Mouse (Mus musculus) left cerebral cortex, postnatal 36 days (tissue): ENCODE results near the gene Sept8. TPM values are rescaled to one million over a fixed set of nuclear protein-coding genes. Genes with fewer than 3 reads are reported as not detected.
A peak's percentile ranks its signal among the peaks of the same experiment; 100 is the strongest.
"Not testable (repeated sequence)": the region's sequence is repeated elsewhere in the genome, so short reads cannot be mapped to it uniquely, and the experiment has no call there.

ENCODE experiments used
- DNase-seq, 2 experiments: peaks; one replicate each; pipeline ENCODE4 v3.0.0; 2021 to 2022; ENCODE audit warnings: low spot score in 2 of 2, mixed read lengths in 1 of 2
- intact Hi-C: fragments of 180-260 bp; cut with DNase I; formaldehyde crosslinking; loops from one replicate; pipeline ENCODE4 v1.15.1; 2025
- total RNA-seq, 2 experiments: library from RNA; stranded (reverse); gene quantifications; 2 replicates each; pipeline ENCODE4 v1.2.3; 2021

Sept8 gene
- total RNA-seq, 2 experiments from 2014 or later, result 305 to 337 TPM

DNA sequence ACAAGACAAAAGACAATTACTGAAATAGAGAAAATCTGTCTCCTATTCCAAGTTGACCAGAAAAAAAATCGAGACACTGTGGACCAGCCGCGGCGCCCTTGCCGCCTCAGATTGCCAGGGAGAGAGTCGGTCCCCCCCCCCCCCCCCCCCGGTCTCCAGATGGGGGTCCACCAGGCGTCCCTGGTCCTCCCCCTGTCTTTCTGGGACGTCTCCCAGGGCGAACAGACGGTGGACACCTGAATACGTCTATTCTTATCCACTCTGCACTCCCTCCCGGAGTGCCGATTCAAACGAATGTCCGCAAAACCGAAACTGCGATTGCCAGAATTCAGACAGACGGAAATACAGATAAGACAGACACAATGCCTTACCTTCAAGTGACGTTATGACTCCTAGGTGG, 37.5 kb downstream of the Sept8 start:
- intact Hi-C loops, DNase-seq: not testable (repeated sequence)

DNA sequence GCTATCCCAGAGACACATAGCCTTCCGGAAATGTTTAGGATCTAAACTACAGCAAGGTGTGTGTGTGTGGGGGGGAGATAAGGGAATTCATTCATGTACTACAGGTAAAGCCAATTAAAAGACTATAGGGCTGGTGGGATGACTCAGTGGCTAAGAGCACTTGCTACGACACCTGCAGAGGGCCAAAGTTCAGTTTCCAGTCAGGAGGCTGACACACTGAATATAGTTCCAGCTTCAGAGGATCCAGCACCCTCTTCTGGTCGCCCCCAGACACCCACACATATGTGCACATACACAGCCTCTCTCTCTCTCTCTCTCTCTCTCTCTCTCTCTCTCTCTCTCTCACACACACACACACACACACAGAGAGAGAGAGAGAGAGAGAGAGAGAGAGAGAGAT, 38.9 kb downstream of the Sept8 start:
- DNase-seq, intact Hi-C loops: not testable (repeated sequence)

DNA sequence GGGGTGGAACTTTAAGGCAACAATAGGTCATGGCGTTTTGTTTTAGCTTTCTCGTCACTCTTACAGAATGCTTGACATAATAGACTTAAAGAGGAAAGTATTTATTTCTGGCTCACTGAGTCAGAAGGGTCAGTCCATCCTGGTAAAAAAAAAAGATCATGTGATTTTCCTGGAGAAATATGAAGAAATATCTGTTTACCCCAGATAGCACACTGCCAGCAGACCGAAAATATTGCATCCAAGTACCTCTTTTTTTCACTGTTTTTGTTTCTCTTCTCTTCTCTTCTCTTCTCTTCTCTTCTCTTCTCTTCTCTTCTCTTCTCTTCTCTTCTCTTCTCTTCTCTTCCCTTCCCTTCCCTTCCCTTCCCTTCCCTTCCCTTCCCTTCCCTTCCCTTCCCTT, 40.9 kb downstream of the Sept8 start:
- intact Hi-C loops, DNase-seq: not testable (repeated sequence)

DNA sequence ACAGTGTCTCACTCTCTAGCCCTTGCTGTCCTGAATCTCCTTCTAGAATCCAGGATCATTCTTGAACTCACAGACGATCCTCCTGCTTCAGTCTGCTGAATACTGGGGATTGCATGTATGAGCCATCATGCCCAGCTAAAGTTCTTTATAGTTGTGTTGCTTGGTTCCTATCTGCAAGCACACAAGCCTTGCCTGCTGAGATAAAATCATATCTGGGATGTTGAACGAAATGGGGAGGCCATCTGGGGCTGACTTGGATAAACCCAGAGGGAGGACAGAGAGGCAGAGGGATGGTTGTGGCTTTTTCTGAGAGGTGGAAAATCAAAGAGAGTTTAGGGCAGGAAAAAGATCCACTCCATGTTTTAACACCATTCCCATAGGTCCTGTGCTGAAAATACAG, 42.9 kb downstream of the Sept8 start:
- intact Hi-C loops, result no loop called here
- no peak for DNase-seq

DNA sequence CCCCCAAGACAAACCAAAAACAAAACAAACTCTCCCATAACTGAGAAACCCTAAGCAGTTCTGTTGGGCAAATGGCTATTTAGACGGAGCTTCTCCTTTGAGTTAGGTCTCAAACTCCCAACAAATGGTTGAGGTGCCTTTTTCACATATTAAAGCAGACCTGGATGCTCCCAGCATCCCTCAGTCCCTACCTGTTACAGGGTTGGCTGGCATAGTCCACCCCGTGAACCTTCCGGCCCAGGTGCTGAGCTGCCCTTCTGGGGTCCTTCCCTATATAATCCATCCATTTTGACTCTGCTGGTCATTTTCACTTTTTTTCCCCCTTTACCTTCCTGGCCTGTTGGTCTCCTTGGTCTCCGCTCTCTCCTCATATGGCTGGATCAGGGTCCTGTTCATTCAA, 47.6 kb downstream of the Sept8 start:
- intact Hi-C loops, result loop anchor here (5.0 kb wide), 1 partner anchor 94 kb away; the partner anchor contains the start of gene Gm9837

DNA sequence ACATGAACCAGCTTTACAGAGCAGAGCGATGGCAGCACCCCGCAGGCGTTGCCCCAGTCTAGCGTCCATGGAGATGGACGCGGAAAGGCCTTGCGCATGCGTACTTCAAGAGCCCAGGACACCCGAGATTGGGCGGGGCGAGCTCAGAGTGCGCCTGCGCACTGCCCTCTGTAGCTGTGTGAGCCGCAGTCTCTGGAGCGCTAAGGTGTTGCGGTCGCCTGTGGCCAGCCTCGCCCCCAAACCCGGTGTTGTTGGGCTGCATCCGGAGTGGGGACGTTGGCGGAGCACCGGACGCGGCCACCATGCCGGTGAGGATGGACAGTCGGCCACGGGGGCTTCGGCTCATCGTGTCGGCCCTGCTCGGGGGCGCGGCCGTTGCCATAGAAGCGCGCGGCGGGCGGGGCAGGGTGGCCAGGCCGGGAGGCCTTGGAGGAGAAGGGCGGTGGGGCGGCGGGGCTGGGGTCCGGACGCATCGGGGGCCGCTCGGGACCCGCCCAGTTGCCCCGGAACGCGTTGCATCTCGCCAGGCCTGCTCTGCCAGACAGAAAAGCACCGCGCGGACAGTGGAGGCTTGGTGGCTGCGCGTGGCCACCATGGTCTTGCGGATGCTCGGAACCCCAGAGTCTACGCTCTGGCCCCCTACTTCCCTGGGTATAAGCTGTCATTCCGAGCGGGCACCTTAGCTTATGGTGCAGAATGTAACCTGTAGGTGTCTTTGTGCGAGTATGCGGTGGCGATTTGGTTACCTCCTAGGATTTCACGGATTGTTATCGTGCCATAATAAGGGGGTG, 48.4 kb downstream of the Sept8 start, which contains the start of gene Kif3a:
Gene Kif3a, plus strand, starts transcription at position 156 of the 791 bp plus-strand sequence.
- intact Hi-C loops, result loop anchor here (5.0 kb wide), 1 partner anchor 95 kb away; the partner anchor contains the start of gene Gm9837
- peak; percentile 94 to 96 for DNase-seq

More for the DNA sequence above, 47.6 kb downstream of the Sept8 start:
- no peak for DNase-seq

DNA sequence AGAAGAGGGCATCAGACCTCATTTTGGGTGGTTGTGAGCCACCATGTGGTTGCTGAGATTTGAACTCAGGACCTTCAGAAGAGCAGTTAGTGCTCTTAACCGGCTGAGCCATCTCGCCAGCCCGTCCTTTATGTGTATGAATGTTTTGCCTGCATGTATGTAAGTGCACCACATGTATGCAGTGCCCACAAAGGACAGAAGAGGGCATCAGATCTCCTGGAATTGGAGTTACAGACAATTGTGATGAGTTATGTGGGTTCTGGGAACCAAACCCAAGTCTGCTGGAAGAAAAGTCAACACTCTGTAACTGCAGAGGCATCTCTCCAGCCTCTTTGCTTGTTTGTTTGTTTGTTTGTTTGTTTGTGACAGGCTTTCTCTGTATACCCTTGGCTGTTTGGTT, 61.5 kb downstream of the Sept8 start:
- intact Hi-C loops, result loop anchor here (5.0 kb wide), 1 partner anchor 103 kb away; no protein-coding TSS in a partner anchor

DNA sequence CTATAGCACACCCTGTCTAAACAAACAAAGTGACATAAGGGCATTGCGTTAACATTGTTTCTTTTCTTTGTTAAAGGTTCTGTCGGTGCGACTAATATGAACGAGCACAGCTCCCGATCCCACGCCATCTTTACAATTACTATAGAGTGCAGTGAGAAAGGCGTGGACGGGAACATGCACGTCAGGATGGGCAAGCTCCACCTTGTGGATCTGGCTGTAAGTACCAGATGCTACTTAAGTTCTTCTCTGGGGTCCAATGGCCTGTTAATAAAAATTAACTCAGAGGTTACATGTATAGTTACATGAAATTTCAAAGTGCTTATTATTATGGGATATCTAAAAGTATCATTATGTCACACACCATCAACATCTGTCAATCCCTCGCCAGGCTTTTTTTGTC, 64.1 kb downstream of the Sept8 start:
- DNase-seq, result no peak
- intact Hi-C loops, result loop anchor here (5.0 kb wide), 1 partner anchor 106 kb away; no protein-coding TSS in a partner anchor

More for the DNA sequence above, 61.5 kb downstream of the Sept8 start:
- DNase-seq, result no peak

DNA sequence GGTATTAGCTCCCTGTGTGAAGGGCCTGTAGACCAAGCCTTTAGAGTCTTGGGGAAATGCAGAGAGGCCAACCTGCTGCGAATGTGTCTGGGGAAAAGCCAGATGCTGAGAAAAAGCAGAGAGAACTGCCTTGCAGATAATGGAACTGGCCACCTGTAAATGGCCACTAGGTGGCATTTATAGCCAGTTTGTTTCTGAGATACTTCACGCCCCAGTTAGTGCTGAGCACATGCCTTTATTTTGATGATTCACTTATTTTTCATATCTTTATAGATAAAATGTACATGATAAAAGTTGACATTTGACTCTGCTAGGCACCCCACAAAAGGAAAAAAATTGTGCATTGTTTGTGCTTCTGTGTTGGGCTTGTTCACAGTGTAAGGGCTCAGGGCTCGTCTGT, 65.8 kb downstream of the Sept8 start:
- no peak for DNase-seq
- intact Hi-C loops, result loop anchor here (5.0 kb wide), 2 partner anchors 42 to 108 kb away; no protein-coding TSS in a partner anchor

DNA sequence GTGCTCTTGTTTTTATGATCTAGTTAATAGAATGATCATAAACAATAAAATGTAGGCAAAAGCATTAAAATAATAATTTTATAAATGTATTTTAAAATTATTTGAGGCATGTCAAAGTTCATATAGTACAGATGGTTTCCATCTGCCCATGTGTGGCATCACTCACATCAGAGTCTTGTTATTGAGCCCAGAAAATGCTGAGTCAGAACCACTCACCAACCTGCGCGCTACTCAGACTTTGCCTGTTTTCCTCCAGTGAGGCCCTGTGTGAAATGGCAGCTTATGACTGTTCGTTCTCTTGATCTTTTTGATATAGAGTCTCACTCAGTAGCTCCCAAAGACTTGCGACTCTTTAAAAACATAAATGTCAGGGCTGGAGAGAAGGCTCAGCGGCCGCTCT, 66.5 kb downstream of the Sept8 start:
- intact Hi-C loops, result loop anchor here (5.0 kb wide), 1 partner anchor 42 kb away; no protein-coding TSS in a partner anchor
- DNase-seq, result no peak

DNA sequence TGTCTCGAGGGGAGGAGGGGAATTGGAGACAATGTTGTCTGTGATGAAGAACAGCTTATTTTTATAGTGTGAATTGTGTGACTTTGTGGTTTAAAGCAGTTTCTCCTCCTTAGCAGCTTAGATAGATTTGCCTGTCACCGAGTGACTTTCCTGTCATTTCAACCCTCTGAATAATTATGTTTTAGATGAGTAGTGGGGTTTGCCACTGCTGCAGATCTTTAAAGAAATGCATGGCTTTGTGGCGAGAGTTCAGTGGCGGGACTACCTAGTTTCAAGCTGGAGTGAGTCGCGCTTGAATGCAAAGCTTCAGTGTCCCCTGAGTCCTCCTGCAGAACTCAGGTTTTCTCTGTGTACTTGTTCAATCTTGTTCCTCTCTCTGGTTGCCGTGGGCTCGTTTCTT, 69.2 kb downstream of the Sept8 start:
- intact Hi-C loops, result loop anchor here (5.0 kb wide), 1 partner anchor 39 kb away; no protein-coding TSS in a partner anchor

DNA sequence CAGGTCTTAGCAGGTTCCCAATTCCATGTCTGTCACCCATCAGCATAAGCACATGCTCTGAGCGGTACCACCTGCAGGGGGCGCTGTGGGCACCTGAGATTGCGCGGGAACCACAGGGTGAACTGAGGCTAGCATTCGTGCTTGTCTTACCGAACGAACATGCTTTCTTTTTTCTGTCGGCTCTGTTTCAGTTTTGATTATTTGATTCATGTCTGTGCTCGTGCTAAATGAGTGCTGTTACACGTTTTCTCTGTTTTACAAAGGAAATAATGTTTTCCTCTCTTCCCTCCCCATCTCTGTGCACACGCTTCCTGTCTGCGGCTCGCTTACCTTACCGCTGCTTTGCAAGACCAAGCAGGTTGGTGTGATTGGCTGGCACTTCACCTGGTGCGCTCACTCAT, 71.3 kb downstream of the Sept8 start:
- peak in 1 of 2 experiments; percentile 25 for DNase-seq
- intact Hi-C loops, result no loop called here

More for the DNA sequence above, 69.2 kb downstream of the Sept8 start:
- no peak for DNase-seq

DNA sequence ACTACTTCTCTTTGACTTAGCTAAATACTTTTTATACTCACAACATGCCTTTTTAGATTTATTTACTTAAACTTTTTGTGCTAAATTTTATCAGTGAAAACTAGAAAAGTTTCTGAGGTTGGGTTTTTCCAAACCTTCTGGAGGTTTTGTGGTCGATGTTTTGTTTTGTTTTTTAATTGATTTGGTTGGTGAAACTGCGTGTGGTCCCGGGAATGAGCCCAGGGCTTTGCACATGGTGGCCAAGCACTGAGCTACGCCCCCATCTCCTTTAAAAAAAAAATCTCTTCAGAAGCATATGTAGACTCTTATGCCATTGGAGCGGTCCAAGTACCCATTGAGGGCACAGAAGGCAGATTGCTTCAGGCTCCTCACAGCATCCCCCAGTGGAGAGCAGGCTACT, 72.1 kb downstream of the Sept8 start:
- intact Hi-C loops, result no loop called here
- no peak for DNase-seq

Other genes starting within 250 kb of the Sept8 start
- gene Hspa4, start 218.8 kb upstream of the Sept8 start, total RNA-seq, result 100 to 1,000 TPM; 163 to 181 TPM
- gene Zcchc10, start 194.6 kb upstream of the Sept8 start, total RNA-seq, result 1 to 10 TPM; 9.3 to 9.5 TPM
- gene Aff4, start 168.4 kb upstream of the Sept8 start, total RNA-seq, result 100 to 1,000 TPM; 157 to 221 TPM
- gene Leap2, start 96.1 kb upstream of the Sept8 start, total RNA-seq, result not detected
- gene Uqcrq, start 88.4 kb upstream of the Sept8 start, total RNA-seq, result 100 to 1,000 TPM; 404 to 490 TPM
- 1 to 10 TPM in 1 of 2 experiments, not detected in 1; 1.1 TPM for gene Gdf9, start 88.2 kb upstream of the Sept8 start, total RNA-seq
- under 1 TPM; 0.22 to 0.34 TPM for gene Gm10447, start 62.1 kb upstream of the Sept8 start, total RNA-seq
- 1 to 10 TPM; 5.3 to 5.5 TPM for gene Shroom1, start 62.1 kb upstream of the Sept8 start, total RNA-seq
- gene Gm9837, start 48.8 kb upstream of the Sept8 start, total RNA-seq, result not detected
- 1 to 10 TPM; 2.6 to 3.4 TPM for gene Gm9945, start 39.1 kb upstream of the Sept8 start, total RNA-seq
- 10 to 100 TPM; 59.1 to 81.6 TPM for gene Sowaha, start 39.0 kb upstream of the Sept8 start, total RNA-seq
- gene Kif3a, start 48.1 kb downstream of the Sept8 start, total RNA-seq, result 100 to 1,000 TPM; 115 to 130 TPM
- gene Il4, start 99.4 kb downstream of the Sept8 start, total RNA-seq, result not detected
- gene Il13, start 115.4 kb downstream of the Sept8 start, total RNA-seq, result not detected
- gene Rad50, start 188.1 kb downstream of the Sept8 start, total RNA-seq, result 10 to 100 TPM in 1 of 2 experiments, 1 to 10 TPM in 1; 9.9 to 11.3 TPM
- not detected for gene Il5, start 201.5 kb downstream of the Sept8 start, total RNA-seq